In genomic region chr13:71210658-71211251, GRCm38 (mm10) we compare ENCODE assay signal across 14 mouse cellular contexts.
A peak's percentile ranks its signal among the peaks of the same experiment; 100 is the strongest.
DNase-seq lines count a peak whose midpoint lies in the region; ATAC-seq lines count a peak whose summit lies in the region.
"Had no signal": no experiment of that assay in that cellular context is flagged by ENCODE, and none has a peak within 500 bp of the region (broad histone marks: within the 10 kb centered on the region; RNA-seq: fewer than 3 reads in every experiment).

No protein-coding gene starts in this region.

- 0 out of 2 replicates have a peak, but pooled peaks cover 6% of the 10 kb centered on the region for H3K27me3 ChIP-seq in embryonic facial prominence, embryonic 13.5 days
- no peaks in the 10 kb centered on the region for H3K27me3 ChIP-seq in liver, embryonic 13.5 days
- no peaks in the 10 kb centered on the region for H3K27me3 ChIP-seq in stomach, embryonic 14.5 days (ENCODE audit: control insufficient read depth, insufficient read depth, low read length)
- H3K27me3 ChIP-seq in kidney, embryonic 15.5 days: peaks cover 3% of the 10 kb centered on the region; the same call in 1 of the 2 replicates

- H3K27ac ChIP-seq in embryonic facial prominence, embryonic 13.5 days: no peak overlapping the region
- no peak overlapping the region for H3K27ac ChIP-seq in liver, embryonic 13.5 days
- no peak overlapping the region for H3K27ac ChIP-seq in stomach, embryonic 14.5 days (ENCODE audit: low read length)
- no peak overlapping the region for H3K27ac ChIP-seq in kidney, embryonic 15.5 days
- H3K27ac ChIP-seq: macrophage had no signal

- no peak overlapping the region for H3K9ac ChIP-seq in embryonic facial prominence, embryonic 13.5 days
- H3K9ac ChIP-seq in liver, embryonic 13.5 days: no peak overlapping the region
- H3K9ac ChIP-seq in stomach, embryonic 14.5 days (replicated peaks; ENCODE audit: low read depth, low read length): no peak overlapping the region
- no peak overlapping the region for H3K9ac ChIP-seq in kidney, embryonic 15.5 days

- H3K9me3 ChIP-seq in embryonic facial prominence, embryonic 13.5 days: no peaks in the 10 kb centered on the region
- H3K9me3 ChIP-seq in liver, embryonic 13.5 days (replicated peaks): no peaks in the 10 kb centered on the region
- no peaks in the 10 kb centered on the region for H3K9me3 ChIP-seq in stomach, embryonic 14.5 days (ENCODE audit: control insufficient read depth, low read depth, low read length)
- H3K9me3 ChIP-seq in kidney, embryonic 15.5 days (replicated peaks): no peaks in the 10 kb centered on the region

- no peak overlapping the region for H3K4me2 ChIP-seq in embryonic facial prominence, embryonic 13.5 days
- no peak overlapping the region for H3K4me2 ChIP-seq in liver, embryonic 13.5 days
- no peak overlapping the region for H3K4me2 ChIP-seq in stomach, embryonic 14.5 days (replicated peaks; ENCODE audit: low read depth, low read length)
- no peak overlapping the region for H3K4me2 ChIP-seq in kidney, embryonic 15.5 days

- 30% methylated on average over 7 of the region's 7 CpGs for WGBS in embryonic facial prominence, embryonic 13.5 days
- WGBS in liver, embryonic 13.5 days (ENCODE audit: insufficient replicate concordance): 47% methylated on average over 7 of the region's 7 CpGs
- WGBS in stomach, embryonic 14.5 days: 47% methylated on average over 7 of the region's 7 CpGs
- WGBS in kidney, embryonic 15.5 days: 66% methylated on average over 7 of the region's 7 CpGs

- no peaks in the 10 kb centered on the region for H3K36me3 ChIP-seq in embryonic facial prominence, embryonic 13.5 days
- no peaks in the 10 kb centered on the region for H3K36me3 ChIP-seq in liver, embryonic 13.5 days
- H3K36me3 ChIP-seq in stomach, embryonic 14.5 days (ENCODE audit: control insufficient read depth, insufficient read depth, low read length): no peaks in the 10 kb centered on the region
- H3K36me3 ChIP-seq in kidney, embryonic 15.5 days: no peaks in the 10 kb centered on the region

- no peak overlapping the region for H3K4me3 ChIP-seq in embryonic facial prominence, embryonic 13.5 days
- H3K4me3 ChIP-seq in liver, embryonic 13.5 days (replicated peaks): no peak overlapping the region
- no peak overlapping the region for H3K4me3 ChIP-seq in stomach, embryonic 14.5 days (ENCODE audit: low read depth, low read length)
- H3K4me3 ChIP-seq in kidney, embryonic 15.5 days (replicated peaks): no peak overlapping the region
- H3K4me3 ChIP-seq: myocyte had no signal

- no peaks in the 10 kb centered on the region for H3K4me1 ChIP-seq in embryonic facial prominence, embryonic 13.5 days
- H3K4me1 ChIP-seq in liver, embryonic 13.5 days (replicated peaks): no peaks in the 10 kb centered on the region
- H3K4me1 ChIP-seq in stomach, embryonic 14.5 days (ENCODE audit: control insufficient read depth, insufficient read depth, low read length): no peaks in the 10 kb centered on the region
- no peaks in the 10 kb centered on the region for H3K4me1 ChIP-seq in kidney, embryonic 15.5 days

- ATAC-seq in embryonic facial prominence, embryonic 13.5 days (ENCODE audit: insufficient number of reproducible peaks, insufficient read depth, low FRiP score, low TSS enrichment, low read depth): 0 out of 2 replicates have a peak, but pooled peaks have one; percentile 67
- 0 out of 2 replicates have a peak, but pooled peaks have one; percentile 45 for ATAC-seq in liver, embryonic 13.5 days (ENCODE audit: low read depth)
- ATAC-seq in stomach, embryonic 14.5 days (ENCODE audit: insufficient number of reproducible peaks, insufficient read depth, low FRiP score, low read depth): peak; percentile 79; the same call in 1 of the 2 replicates
- ATAC-seq in kidney, embryonic 15.5 days (replicated peaks; ENCODE audit: low FRiP score): no peak

- DNase-seq in heart, adult 11 months: peak; percentile 33
- DNase-seq in heart, adult 8-10 months (ENCODE audit: low spot score): no peak
- DNase-seq in liver, embryonic 13.5 days: no peak
- DNase-seq in left cerebral cortex, postnatal 10 days (ENCODE audit: extremely low spot score in 1 of 2, low spot score in 2 of 2): no peak
- DNase-seq: cerebellum, adult 11-12 months; gastrocnemius, postnatal 25 days; kidney, adult 9 months; lung, adult 2 months; right cerebral cortex, postnatal 14 days had no signal

- intact Hi-C loops in left cerebral cortex, postnatal 10 days (cut with DNase I): no loop called here
